Mouse (Mus musculus): Measurements from ENCODE around the gene Glra4. TPM values are rescaled to one million over a fixed set of nuclear protein-coding genes. Genes with fewer than 3 reads are reported as not detected.
"Not testable (repeated sequence)": the region's sequence is repeated elsewhere in the genome, so short reads cannot be mapped to it uniquely, and the experiment has no call there.

Glra4 gene
- polyA plus RNA-seq, 1 experiment from 2014 or later: not detected

DNA sequence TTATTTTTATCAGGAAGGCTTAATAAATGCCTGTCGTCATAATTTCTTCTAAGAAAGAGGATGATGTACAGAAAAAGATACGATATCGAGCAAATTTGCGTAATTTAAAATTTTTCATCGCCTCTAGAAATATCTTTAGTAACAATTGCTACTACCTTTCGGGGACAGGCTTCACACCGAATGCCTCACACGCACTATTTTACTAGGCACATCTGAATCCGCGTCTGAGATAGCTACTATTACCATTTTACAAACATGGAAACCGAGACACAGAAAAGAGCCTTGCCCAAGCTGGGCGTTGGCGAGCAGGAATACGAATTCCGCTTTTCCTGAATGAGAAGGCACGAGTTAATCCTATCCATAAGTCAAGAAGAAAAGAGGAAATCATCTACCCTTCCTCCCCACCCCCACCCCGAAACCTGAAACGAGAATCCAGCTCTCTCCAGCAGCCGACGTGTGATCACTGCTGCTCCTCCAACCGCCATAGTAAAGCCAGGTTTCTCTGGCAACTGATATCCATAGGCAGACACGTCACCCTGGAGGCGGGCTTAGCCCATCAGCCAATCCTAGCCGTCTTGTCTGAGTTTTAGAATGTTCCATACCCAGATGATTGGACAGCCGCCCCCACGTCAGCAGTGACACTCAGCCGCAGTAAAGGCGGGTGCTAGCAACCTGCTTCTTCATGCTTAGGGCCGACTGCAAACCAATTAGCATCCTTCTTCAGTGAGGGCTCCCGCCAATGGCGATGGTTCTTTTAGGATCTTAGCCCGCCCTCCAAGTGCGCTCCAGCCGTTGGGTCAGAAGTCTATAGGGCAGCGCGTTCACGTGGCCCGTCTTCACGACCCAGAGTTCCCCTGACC lies 38.9 kb downstream of the Glra4 start:
- Histone ChIP-seq H3K4me3 (replicated peaks; ENCODE audit: low read length) (peak overlapping the region; percentile 62), H3K9me3 (replicated peaks; ENCODE audit: control insufficient read depth, low read length) (no peaks in the 10 kb centered on the region), H3K9ac (ENCODE audit: low read length) (peak overlapping the region; percentile 76), H3K4me1 (ENCODE audit: control insufficient read depth, insufficient read depth, low read length) (peaks cover 4% of the 10 kb centered on the region; the same call in 1 of the 2 replicates), H3K4me2 (ENCODE audit: low read depth, low read length) (no peak overlapping the region), H3K27ac (ENCODE audit: low read length) (peak overlapping the region; percentile 94), H3K27me3 (ENCODE audit: control insufficient read depth, insufficient read depth, low read length) (no peaks in the 10 kb centered on the region), H3K36me3 (ENCODE audit: control insufficient read depth, insufficient read depth, low read length) (no peaks in the 10 kb centered on the region)
- ATAC-seq (ENCODE audit: insufficient read depth, low FRiP score): peak; percentile 97
- WGBS: 20% methylated on average over 39 of the region's 39 CpGs

GRCm38 (mm10) chrX:136740087-136740790 lies 39.7 kb downstream of the Glra4 start:
- H3K9ac ChIP-seq (ENCODE audit: low read length): peak overlapping the region; percentile 76
- H3K27ac ChIP-seq (ENCODE audit: low read length): peak overlapping the region; percentile 89
- H3K9me3 ChIP-seq (replicated peaks; ENCODE audit: control insufficient read depth, low read length): no peaks in the 10 kb centered on the region
- 17% methylated on average over 15 of the region's 15 CpGs for WGBS
- no peaks in the 10 kb centered on the region for H3K27me3 ChIP-seq (ENCODE audit: control insufficient read depth, insufficient read depth, low read length)
- peak overlapping the region; percentile 62 for H3K4me3 ChIP-seq (replicated peaks; ENCODE audit: low read length)
- peaks cover 4% of the 10 kb centered on the region; the same call in 1 of the 2 replicates for H3K4me1 ChIP-seq (ENCODE audit: control insufficient read depth, insufficient read depth, low read length)
- H3K36me3 ChIP-seq (ENCODE audit: control insufficient read depth, insufficient read depth, low read length): no peaks in the 10 kb centered on the region
- no peak for ATAC-seq (ENCODE audit: insufficient read depth, low FRiP score)
- H3K4me2 ChIP-seq (ENCODE audit: low read depth, low read length): peak overlapping the region; percentile 57

DNA sequence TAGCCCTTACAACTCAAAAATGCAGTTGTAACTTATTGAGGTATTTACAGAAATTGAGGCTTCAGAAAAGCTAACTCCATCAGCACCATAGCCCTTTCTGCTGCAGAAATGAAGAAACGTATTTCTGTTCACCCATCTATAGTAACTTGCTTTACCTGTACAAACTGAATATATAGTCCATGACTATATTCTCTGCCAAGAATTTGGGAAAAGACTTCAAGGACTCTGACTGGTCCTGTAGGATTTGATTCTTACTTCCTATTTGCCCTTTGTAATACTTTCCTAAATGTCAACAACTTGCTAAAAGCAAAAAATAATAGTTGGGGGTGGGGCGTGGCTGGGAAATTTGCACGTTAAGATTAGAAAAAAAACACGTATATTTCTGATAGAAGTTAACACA lies 47.9 kb downstream of the Glra4 start:
- Histone ChIP-seq H3K4me2 (ENCODE audit: low read depth, low read length) (no peak overlapping the region), H3K4me1 (ENCODE audit: control insufficient read depth, insufficient read depth, low read length) (no peaks in the 10 kb centered on the region), H3K4me3 (replicated peaks; ENCODE audit: low read length) (no peak overlapping the region), H3K27ac (ENCODE audit: low read length) (no peak overlapping the region), H3K9ac (ENCODE audit: low read length) (no peak overlapping the region), H3K36me3 (ENCODE audit: control insufficient read depth, insufficient read depth, low read length) (no peaks in the 10 kb centered on the region), H3K9me3 (replicated peaks; ENCODE audit: control insufficient read depth, low read length) (no peaks in the 10 kb centered on the region), H3K27me3 (ENCODE audit: control insufficient read depth, insufficient read depth, low read length) (no peaks in the 10 kb centered on the region)
- no peak for ATAC-seq (ENCODE audit: insufficient read depth, low FRiP score)
- WGBS: 76% methylated on average over 4 of the region's 4 CpGs

- not testable (repeated sequence) for H3K36me3 ChIP-seq (ENCODE audit: control insufficient read depth, insufficient read depth, low read length); H3K4me1 ChIP-seq (ENCODE audit: control insufficient read depth, insufficient read depth, low read length); H3K27me3 ChIP-seq (ENCODE audit: control insufficient read depth, insufficient read depth, low read length); H3K4me2 ChIP-seq (ENCODE audit: low read depth, low read length); H3K4me3 ChIP-seq (replicated peaks; ENCODE audit: low read length); ATAC-seq (ENCODE audit: insufficient read depth, low FRiP score); H3K27ac ChIP-seq (ENCODE audit: low read length); H3K9me3 ChIP-seq (replicated peaks; ENCODE audit: control insufficient read depth, low read length); H3K9ac ChIP-seq (ENCODE audit: low read length)
- 66% methylated on average over 2 of the region's 3 CpGs for WGBS
These were observed 65.0 kb downstream of the Glra4 start for GRCm38 (mm10) chrX:136714742-136715474.

DNA sequence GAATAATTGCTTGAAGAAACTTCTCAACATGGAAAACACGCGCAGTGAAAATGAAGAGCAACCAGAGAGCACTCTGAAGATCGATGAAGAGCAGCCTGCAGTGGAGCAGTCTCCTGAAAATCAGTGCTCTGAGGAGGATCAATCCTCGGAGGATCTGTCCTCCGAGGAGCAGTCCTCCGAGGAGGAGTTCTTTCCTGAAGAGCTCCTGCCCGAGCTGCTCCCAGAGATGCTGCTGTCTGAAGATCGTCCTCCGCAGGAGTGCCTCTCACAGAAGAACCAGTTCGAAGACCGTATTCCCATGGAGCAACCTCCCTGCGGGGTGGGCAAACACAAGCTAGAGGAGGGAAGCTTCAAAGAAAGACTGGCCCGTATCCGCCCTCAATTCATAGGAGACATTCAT lies 71.2 kb downstream of the Glra4 start:
- H3K4me1 ChIP-seq (ENCODE audit: control insufficient read depth, insufficient read depth, low read length): no peaks in the 10 kb centered on the region
- H3K9ac ChIP-seq (ENCODE audit: low read length): peak overlapping the region; percentile 64
- peak overlapping the region; percentile 54 for H3K4me2 ChIP-seq (ENCODE audit: low read depth, low read length)
- H3K4me3 ChIP-seq (replicated peaks; ENCODE audit: low read length): peak overlapping the region; percentile 56
- no peak for ATAC-seq (ENCODE audit: insufficient read depth, low FRiP score)
- no peaks in the 10 kb centered on the region for H3K27me3 ChIP-seq (ENCODE audit: control insufficient read depth, insufficient read depth, low read length)
- H3K27ac ChIP-seq (ENCODE audit: low read length): peak overlapping the region; percentile 75; the same call in 1 of the 2 replicates
- WGBS: 26% methylated on average over 14 of the region's 14 CpGs
- H3K9me3 ChIP-seq (replicated peaks; ENCODE audit: control insufficient read depth, low read length): no peaks in the 10 kb centered on the region
- H3K36me3 ChIP-seq (ENCODE audit: control insufficient read depth, insufficient read depth, low read length): no peaks in the 10 kb centered on the region

- H3K4me1 ChIP-seq (ENCODE audit: control insufficient read depth, insufficient read depth, low read length): no peaks in the 10 kb centered on the region
- no peaks in the 10 kb centered on the region for H3K9me3 ChIP-seq (replicated peaks; ENCODE audit: control insufficient read depth, low read length)
- peak overlapping the region; percentile 54 for H3K4me2 ChIP-seq (ENCODE audit: low read depth, low read length)
- peak overlapping the region; percentile 64 for H3K9ac ChIP-seq (ENCODE audit: low read length)
- H3K27ac ChIP-seq (ENCODE audit: low read length): peak overlapping the region; percentile 75
- peak overlapping the region; percentile 56 for H3K4me3 ChIP-seq (replicated peaks; ENCODE audit: low read length)
- H3K27me3 ChIP-seq (ENCODE audit: control insufficient read depth, insufficient read depth, low read length): no peaks in the 10 kb centered on the region
- ATAC-seq (ENCODE audit: insufficient read depth, low FRiP score): peak; percentile 72
- no peaks in the 10 kb centered on the region for H3K36me3 ChIP-seq (ENCODE audit: control insufficient read depth, insufficient read depth, low read length)
- 11% methylated on average over 18 of the region's 18 CpGs for WGBS
These were observed 71.7 kb downstream of the Glra4 start for GRCm38 (mm10) chrX:136708168-136708681.

Other genes starting within 250 kb of the Glra4 start
- gene Kir3dl2, start 236.1 kb downstream of the Glra4 start, polyA plus RNA-seq (2015; fragmentation: Nextera tagmentation; extraction: Ambion mirVana): not detected in 2 replicates
- gene Tceal3, start 189.3 kb downstream of the Glra4 start, polyA plus RNA-seq (2015; fragmentation: Nextera tagmentation; extraction: Ambion mirVana): 8.3 and 12.2 TPM in 2 replicates
- 9.1 and 10.4 TPM in 2 replicates for gene Tceal1, start 72.2 kb downstream of the Glra4 start, polyA plus RNA-seq (2015; fragmentation: Nextera tagmentation; extraction: Ambion mirVana)
- gene Morf4l2, start 36.5 kb downstream of the Glra4 start, polyA plus RNA-seq (2015; fragmentation: Nextera tagmentation; extraction: Ambion mirVana): 496 and 508 TPM in 2 replicates
- 5.7 and 5.9 TPM in 2 replicates for gene Plp1, start 42.5 kb upstream of the Glra4 start, polyA plus RNA-seq (2015; fragmentation: Nextera tagmentation; extraction: Ambion mirVana)
- 0.55 and 0.71 TPM in 2 replicates for gene Rab9b, start 88.6 kb upstream of the Glra4 start, polyA plus RNA-seq (2015; fragmentation: Nextera tagmentation; extraction: Ambion mirVana)
- not detected in 2 replicates for gene H2bfm, start 147.2 kb upstream of the Glra4 start, polyA plus RNA-seq (2015; fragmentation: Nextera tagmentation; extraction: Ambion mirVana)
- 31.2 and 52.2 TPM in 2 replicates for gene Tmsb15b2, start 195.4 kb upstream of the Glra4 start, polyA plus RNA-seq (2015; fragmentation: Nextera tagmentation; extraction: Ambion mirVana)
- gene Tmsb15l, start 196.7 kb upstream of the Glra4 start, polyA plus RNA-seq (2015; fragmentation: Nextera tagmentation; extraction: Ambion mirVana): 4.4 and 4.9 TPM in 2 replicates
- 21.8 and 23.1 TPM in 2 replicates for gene Tmsb15b1, start 196.7 kb upstream of the Glra4 start, polyA plus RNA-seq (2015; fragmentation: Nextera tagmentation; extraction: Ambion mirVana)
- gene Zcchc18, start 213.0 kb upstream of the Glra4 start, polyA plus RNA-seq (2015; fragmentation: Nextera tagmentation; extraction: Ambion mirVana): 14.6 and 16.0 TPM in 2 replicates

Data from stomach, embryonic 16.5 days (tissue).